Mouse (Mus musculus): ENCODE data around the gene Tcte1. TPM values are rescaled to one million over a fixed set of nuclear protein-coding genes. Genes with fewer than 3 reads are reported as not detected.
A peak's percentile ranks its signal among the peaks of the same experiment; 100 is the strongest.

Gene Tcte1
- polyA plus RNA-seq, 1 experiment from 2014 or later = 0.14 TPM

DNA sequence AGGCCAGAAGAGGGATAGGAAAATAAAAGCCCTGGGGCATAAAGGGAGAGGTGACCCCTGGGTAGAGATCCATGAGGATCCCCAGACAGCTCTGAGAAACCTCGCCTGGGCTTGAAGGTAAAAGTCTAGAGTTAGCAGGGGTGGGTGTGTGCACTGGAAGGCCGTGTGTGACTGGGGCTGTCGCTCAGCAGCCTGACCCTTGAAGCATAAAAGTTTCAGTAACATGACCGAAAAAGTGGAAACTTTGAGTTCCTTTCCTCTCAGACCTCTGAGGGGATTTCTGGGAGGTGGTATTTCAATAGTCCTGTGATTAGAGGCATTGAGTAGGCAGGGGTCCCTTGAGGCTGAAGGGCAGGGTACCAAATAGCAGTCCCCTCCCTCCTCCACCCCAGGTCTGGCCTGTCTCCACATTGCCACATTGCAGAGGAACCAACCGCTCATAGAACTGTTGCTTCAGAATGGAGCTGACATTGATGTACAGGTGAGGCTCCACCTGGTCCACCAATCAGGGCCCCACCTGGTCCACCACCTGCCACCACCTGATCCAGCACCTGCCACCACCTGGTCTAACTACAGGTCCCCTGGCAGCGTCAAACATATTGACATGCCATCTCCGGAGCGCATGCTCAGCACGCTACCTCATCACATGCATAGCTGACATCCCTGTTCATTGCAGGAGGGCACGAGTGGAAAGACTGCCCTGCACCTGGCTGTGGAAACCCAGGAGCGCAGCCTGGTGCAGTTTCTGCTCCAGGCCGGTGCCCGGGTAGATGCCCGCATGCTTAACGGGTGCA, 36.7 kb downstream of the Tcte1 start:
- Histone ChIP-seq H3K27ac (no peak overlapping the region), H3K4me3 (replicated peaks) (no peak overlapping the region), H3K36me3 (no peaks in the 10 kb centered on the region), H3K9me3 (replicated peaks) (no peaks in the 10 kb centered on the region), H3K4me2 (no peak overlapping the region), H3K4me1 (peaks cover 46% of the 10 kb centered on the region), H3K9ac (no peak overlapping the region), H3K27me3 (peaks cover 17% of the 10 kb centered on the region)
- ATAC-seq (replicated peaks; ENCODE audit: low FRiP score) = no peak
- 86% methylated on average over 15 of the region's 15 CpGs for WGBS

DNA sequence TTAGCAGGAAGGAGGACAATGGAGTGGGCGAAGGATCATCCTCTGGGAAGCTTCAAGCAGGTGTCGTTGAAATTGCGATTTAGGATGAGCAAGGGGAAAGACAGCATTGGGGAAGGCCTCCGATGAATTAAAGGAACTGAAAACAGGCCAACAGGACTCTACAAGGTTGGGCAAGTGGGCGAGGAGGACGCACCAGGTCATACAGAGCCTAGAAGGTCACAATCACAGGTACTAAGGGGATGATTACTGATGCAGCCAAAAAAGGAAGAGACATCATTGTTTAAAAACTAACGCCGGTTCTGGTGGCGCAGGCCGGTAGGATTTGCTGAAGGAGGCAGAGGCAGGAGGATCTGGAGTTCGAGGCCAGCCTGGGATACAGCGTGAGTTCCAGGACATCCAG, 40.0 kb downstream of the Tcte1 start:
- Histone ChIP-seq H3K4me2 (peak overlapping the region; percentile 70), H3K36me3 (peaks cover 29% of the 10 kb centered on the region), H3K4me1 (peaks cover 45% of the 10 kb centered on the region), H3K27me3 (no peaks in the 10 kb centered on the region), H3K9me3 (replicated peaks) (no peaks in the 10 kb centered on the region), H3K27ac (no peak overlapping the region), H3K9ac (no peak overlapping the region), H3K4me3 (replicated peaks) (peak overlapping the region; percentile 97; the same call in 1 of the 2 replicates)
- WGBS = 76% methylated on average over 12 of the region's 12 CpGs
- no peak for ATAC-seq (replicated peaks; ENCODE audit: low FRiP score)

DNA sequence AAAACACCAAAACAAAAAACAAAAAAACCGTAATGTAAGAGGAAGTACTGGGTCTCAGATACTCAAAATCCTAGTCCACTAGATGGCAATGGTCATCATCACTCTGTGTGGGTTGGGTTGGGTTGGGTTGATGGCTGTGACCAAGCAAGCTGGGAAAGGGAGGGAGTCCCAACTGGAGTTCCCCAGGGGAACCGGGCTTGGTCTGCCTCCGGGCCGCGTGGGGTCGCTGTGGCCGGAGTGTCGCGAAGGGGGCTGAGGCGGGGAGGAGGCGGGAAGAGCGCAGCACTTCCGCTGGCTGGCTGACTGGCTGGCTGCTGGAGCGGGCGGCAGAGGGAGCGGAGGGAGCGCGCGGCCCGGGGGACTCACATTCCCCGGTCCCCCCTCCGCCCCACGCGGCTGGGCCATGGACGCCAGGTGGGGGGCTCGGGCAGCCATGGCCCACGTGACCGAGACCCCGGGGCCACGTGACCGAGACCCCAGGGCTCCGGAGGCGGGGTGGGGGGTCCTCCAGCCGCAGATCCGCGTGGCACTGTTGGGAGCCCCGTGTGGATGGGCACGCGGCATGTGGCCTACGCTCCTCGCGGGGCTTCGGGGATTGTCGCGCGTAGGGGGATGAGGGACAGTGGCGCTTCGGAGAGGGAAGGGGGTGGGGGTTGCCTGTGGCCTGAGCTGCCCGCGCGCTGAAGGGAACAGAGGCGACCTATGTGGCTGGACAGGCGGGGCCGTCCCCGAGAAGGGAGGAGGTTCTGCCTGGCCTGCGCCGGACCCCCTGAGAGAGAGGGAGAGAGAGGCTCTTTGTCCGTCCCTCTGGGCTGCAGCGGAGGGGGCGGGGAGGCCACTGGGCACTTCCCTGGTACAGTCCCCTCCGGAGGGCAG, 40.7 kb downstream of the Tcte1 start, which contains the start of gene Slc35b2:
Slc35b2 (plus strand) TSS at position 220 of the 876 bp plus-strand sequence.
- under 1% methylated on average over 55 of the region's 61 CpGs for WGBS
- Histone ChIP-seq H3K27ac (peak within 1 kb of the TSS; percentile 95), H3K4me1 (peaks cover 48% of the 10 kb centered on the region), H3K27me3 (no peaks in the 10 kb centered on the region), H3K9ac (peak within 1 kb of the TSS; percentile 95), H3K4me2 (peak within 1 kb of the TSS; percentile 70), H3K9me3 (replicated peaks) (no peaks in the 10 kb centered on the region), H3K4me3 (replicated peaks) (peak within 1 kb of the TSS; percentile 97), H3K36me3 (peaks cover 36% of the 10 kb centered on the region)
- ATAC-seq (replicated peaks; ENCODE audit: low FRiP score) = peak; percentile 89

DNA sequence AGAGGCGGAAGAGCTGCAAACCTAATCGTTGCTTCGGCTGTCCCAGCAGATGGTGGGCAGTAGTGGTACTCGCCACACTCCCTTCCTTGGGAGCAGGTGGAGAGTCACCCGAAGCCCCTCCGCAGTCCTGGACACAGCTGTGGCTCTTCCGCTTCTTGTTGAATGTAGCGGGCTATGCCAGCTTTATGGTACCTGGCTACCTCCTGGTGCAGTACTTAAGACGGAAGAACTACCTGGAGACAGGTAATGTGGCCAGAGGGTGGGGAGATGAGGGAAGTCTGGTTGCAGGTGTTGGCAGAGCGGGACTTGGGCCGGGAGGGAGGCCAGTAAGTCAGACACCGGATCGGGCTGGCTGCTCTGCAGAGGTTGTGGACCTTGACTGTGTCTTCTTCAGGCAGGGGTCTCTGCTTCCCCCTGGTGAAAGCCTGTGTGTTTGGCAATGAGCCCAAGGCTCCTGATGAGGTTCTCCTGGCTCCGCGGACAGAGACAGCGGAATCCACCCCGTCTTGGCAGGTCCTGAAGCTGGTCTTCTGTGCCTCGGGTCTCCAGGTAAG, 41.4 kb downstream of the Tcte1 start:
- Histone ChIP-seq H3K4me3 (replicated peaks) (peak overlapping the region; percentile 97), H3K9me3 (replicated peaks) (no peaks in the 10 kb centered on the region), H3K27me3 (no peaks in the 10 kb centered on the region), H3K36me3 (peaks cover 43% of the 10 kb centered on the region), H3K27ac (peak overlapping the region; percentile 95), H3K4me2 (peak overlapping the region; percentile 70), H3K9ac (peak overlapping the region; percentile 95), H3K4me1 (peaks cover 55% of the 10 kb centered on the region)
- whole genome bisulfite sequencing = 9% methylated on average over 18 of the region's 18 CpGs
- ATAC-seq (replicated peaks; ENCODE audit: low FRiP score) = peak; percentile 6; the same call in 1 of the 2 replicates

DNA sequence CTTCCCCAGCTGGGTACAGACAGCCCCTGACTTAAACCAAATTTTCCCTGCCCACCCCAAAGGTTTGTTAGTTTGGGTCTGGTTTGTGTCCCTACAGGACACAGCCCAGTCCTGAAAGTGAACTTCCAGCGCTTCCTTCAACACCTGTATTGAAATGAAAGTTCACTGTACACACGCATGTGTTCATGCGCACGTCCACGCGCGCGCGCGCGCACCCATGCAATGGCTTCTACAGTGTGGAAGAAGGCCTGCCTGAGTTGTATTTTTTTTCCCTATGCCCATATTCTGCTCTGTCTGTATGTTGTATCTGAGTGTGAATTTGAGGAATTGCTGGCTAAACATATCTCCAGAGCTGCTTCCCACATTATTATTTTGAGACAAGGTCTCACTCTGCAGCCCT, 41.9 kb downstream of the Tcte1 start:
- Histone ChIP-seq H3K36me3 (peaks cover 48% of the 10 kb centered on the region), H3K4me2 (peak overlapping the region; percentile 70), H3K4me1 (peaks cover 60% of the 10 kb centered on the region), H3K9ac (peak overlapping the region; percentile 95), H3K27ac (peak overlapping the region; percentile 95; the same call in 1 of the 2 replicates), H3K9me3 (replicated peaks) (no peaks in the 10 kb centered on the region), H3K4me3 (replicated peaks) (peak overlapping the region; percentile 97), H3K27me3 (no peaks in the 10 kb centered on the region)
- WGBS = 94% methylated on average over 11 of the region's 11 CpGs
- ATAC-seq (replicated peaks; ENCODE audit: low FRiP score) = no peak

DNA sequence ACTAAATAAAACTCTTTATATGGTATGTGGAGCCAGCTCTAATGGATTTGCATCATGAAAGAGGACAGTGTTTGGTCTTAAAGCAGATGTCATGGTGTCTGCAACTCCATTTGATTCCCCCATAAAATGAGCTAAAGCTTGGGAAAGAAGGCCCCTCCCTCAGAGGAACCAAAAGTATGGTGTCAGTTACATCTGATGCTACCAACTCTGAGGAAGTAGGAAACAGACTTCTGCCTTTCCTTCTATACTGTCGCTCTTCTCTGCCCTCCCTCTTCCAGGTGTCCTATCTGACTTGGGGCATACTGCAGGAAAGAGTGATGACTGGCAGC, 42.8 kb downstream of the Tcte1 start:
- H3K4me1 ChIP-seq = peaks cover 69% of the 10 kb centered on the region
- ATAC-seq (replicated peaks; ENCODE audit: low FRiP score) = no peak
- no peak overlapping the region for H3K4me2 ChIP-seq
- peaks cover 57% of the 10 kb centered on the region for H3K36me3 ChIP-seq
- peak overlapping the region; percentile 7; the same call in 1 of the 2 replicates for H3K27ac ChIP-seq
- no peaks in the 10 kb centered on the region for H3K27me3 ChIP-seq
- no peaks in the 10 kb centered on the region for H3K9me3 ChIP-seq (replicated peaks)
- H3K9ac ChIP-seq = no peak overlapping the region
- H3K4me3 ChIP-seq (replicated peaks) = no peak overlapping the region
- 71% methylated on average over 1 of the region's 1 CpGs for WGBS

DNA sequence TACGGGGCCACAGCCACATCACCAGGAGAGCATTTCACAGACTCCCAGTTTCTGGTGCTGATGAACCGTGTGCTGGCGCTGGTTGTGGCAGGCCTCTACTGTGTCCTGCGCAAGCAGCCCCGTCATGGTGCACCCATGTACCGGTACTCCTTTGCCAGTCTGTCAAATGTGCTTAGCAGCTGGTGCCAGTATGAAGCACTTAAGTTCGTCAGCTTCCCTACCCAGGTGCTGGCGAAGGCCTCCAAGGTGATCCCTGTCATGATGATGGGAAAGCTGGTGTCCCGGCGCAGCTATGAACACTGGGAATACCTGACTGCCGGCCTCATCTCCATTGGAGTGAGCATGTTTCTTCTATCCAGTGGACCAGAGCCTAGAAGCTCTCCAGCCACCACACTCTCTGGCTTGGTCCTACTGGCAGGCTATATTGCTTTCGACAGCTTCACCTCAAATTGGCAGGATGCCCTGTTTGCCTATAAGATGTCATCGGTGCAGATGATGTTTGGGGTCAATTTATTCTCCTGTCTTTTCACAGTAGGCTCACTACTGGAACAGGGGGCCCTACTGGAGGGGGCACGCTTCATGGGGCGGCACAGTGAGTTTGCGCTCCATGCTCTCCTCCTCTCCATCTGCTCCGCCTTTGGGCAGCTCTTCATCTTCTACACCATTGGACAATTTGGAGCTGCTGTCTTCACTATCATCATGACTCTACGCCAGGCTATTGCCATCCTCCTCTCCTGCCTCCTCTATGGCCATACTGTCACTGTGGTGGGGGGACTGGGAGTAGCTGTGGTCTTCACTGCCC, 43.3 kb downstream of the Tcte1 start:
- 65% methylated on average over 18 of the region's 18 CpGs for WGBS
- H3K4me1 ChIP-seq = peaks cover 75% of the 10 kb centered on the region
- H3K36me3 ChIP-seq = peaks cover 63% of the 10 kb centered on the region

DNA sequence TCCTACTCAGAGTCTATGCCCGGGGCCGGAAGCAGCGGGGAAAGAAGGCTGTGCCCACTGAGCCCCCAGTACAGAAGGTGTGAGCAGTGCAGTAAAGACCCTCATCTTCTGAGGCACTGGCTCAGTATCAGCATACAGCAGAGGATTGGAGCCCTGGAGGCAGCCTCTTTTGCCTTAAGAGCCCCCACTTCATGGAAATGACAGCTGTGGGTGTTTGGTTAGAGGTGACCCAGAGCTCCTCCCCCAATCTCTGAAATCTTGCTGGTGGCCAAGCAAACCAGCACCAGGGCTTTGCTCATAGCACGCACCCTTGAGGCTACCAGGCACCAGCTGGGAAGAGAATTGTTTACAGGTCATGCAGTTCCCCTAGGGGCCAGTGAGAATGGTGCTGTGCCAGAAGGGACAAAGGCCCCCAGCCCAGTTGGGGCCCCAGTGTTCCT, 43.9 kb downstream of the Tcte1 start:
- Histone ChIP-seq H3K27me3 (no peaks in the 10 kb centered on the region), H3K9ac (no peak overlapping the region), H3K9me3 (replicated peaks) (no peaks in the 10 kb centered on the region), H3K4me1 (peaks cover 78% of the 10 kb centered on the region), H3K27ac (peak overlapping the region; percentile 7; the same call in 1 of the 2 replicates), H3K36me3 (peaks cover 69% of the 10 kb centered on the region), H3K4me3 (replicated peaks) (no peak overlapping the region), H3K4me2 (no peak overlapping the region)
- 24% methylated on average over 4 of the region's 4 CpGs for WGBS
- no peak for ATAC-seq (replicated peaks; ENCODE audit: low FRiP score)

More for the DNA sequence above, 43.3 kb downstream of the Tcte1 start:
- Histone ChIP-seq H3K4me3 (replicated peaks) (no peak overlapping the region), H3K27ac (peak overlapping the region; percentile 7), H3K9ac (no peak overlapping the region), H3K4me2 (no peak overlapping the region), H3K9me3 (replicated peaks) (no peaks in the 10 kb centered on the region), H3K27me3 (no peaks in the 10 kb centered on the region)
- ATAC-seq (replicated peaks; ENCODE audit: low FRiP score) = no peak

DNA sequence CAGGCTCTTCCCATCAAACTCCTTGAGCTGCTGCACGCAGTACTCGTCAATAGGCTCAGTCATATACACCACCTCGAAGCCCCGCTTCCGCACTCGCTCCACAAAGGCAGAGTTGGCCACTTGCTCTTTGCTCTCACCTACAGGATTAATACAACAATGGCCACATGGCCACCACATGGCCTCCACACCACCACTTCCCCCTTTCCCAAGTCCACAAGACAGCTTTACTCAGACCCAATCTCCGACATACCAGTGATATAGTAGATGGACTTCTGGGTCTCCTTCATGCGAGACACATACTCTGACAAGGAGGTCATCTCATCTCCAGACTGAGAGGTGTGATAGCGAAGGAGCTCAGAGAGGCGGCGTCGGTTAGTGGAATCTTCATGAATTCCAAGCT, 45.8 kb downstream of the Tcte1 start:
- WGBS = 88% methylated on average over 12 of the region's 12 CpGs
- no peak for ATAC-seq (replicated peaks; ENCODE audit: low FRiP score)
- Histone ChIP-seq H3K4me1 (peaks cover 69% of the 10 kb centered on the region), H3K36me3 (peaks cover 69% of the 10 kb centered on the region), H3K27me3 (no peaks in the 10 kb centered on the region), H3K4me2 (no peak overlapping the region), H3K27ac (no peak overlapping the region), H3K9me3 (replicated peaks) (no peaks in the 10 kb centered on the region), H3K9ac (no peak overlapping the region), H3K4me3 (replicated peaks) (no peak overlapping the region)

DNA sequence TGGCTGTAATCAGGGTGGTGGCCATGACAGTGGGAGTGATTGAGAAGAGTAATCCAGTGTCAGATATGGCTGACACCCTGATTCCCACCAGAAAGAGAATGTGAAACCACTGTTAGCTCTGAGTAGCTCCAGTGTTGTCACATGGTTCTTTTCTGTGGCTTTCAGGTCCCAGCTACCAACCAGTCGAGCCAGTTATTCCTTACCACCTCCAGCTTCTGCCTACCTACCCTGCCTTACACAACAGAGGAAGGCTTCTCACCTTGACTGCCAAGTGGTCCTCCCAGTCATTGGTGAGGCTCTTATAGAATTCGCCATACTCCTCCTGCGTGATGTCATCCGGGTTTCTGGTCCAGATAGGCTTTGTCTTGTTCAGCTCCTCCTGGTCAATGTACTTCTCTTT, 46.8 kb downstream of the Tcte1 start:
- H3K4me3 ChIP-seq (replicated peaks) = 0 out of 2 replicates have a peak overlapping the region, but pooled peaks have one; percentile 7
- H3K27ac ChIP-seq = peak overlapping the region; percentile 23; the same call in 1 of the 2 replicates
- 84% methylated on average over 4 of the region's 4 CpGs for WGBS
- H3K36me3 ChIP-seq = peaks cover 69% of the 10 kb centered on the region
- H3K9ac ChIP-seq = no peak overlapping the region
- peaks cover 72% of the 10 kb centered on the region for H3K4me1 ChIP-seq
- no peak for ATAC-seq (replicated peaks; ENCODE audit: low FRiP score)
- no peaks in the 10 kb centered on the region for H3K27me3 ChIP-seq
- H3K4me2 ChIP-seq = no peak overlapping the region
- no peaks in the 10 kb centered on the region for H3K9me3 ChIP-seq (replicated peaks)
